Mouse (Mus musculus): Measurements from ENCODE around the gene Mbtd1. TPM values are rescaled to one million over a fixed set of nuclear protein-coding genes. Genes with fewer than 3 reads are reported as not detected.

The Mbtd1 gene
- polyA plus RNA-seq, 1 experiment from 2014 or later: 19.3 TPM

DNA sequence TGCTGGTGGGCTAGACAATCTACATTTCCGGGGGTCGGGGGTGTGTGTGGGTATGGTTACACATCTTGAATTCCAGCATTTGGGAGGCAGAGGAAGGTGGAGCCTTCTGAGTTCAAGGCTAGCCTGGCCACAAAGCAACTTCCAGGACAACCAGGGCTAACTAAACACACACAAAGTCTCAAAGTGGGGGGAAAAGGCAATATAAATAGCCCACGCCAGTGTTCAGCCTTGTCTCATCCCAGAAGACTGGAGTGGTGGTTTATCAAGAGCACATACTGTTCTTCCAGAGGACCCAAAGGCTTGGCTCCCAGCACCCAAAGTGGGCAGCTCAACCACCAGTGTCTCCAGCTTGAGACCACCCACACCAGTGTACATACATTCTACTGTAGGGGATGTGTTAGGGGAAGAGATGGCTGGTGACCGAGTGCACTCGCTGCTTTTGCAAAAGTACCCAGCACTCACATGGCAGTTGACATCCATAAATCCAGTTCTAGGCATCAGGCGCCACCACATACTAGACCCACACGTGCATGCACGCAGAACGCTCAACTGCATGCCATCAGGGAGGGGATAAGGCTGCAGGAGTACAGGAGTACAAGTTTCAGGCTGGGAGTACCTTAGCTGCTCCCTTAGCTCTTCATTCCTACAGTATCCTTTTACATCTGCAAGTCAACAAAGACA, 63.4 kb downstream of the Mbtd1 start:
- CTCF ChIA-PET: interaction anchor here (2.1 kb wide), 1 partner anchor 10 kb away, joined by 6 read pairs; no protein-coding TSS in a partner anchor
- no peak for TF ChIP-seq CTCF (IDR thresholded peaks at IDR 0.05)
- no peak for ATAC-seq
- in situ Hi-C loops (cut with MboI; ENCODE audit: low pct_unique_long_range_greater_than_20kb): no loop called here
- POLR2A ChIA-PET: interaction anchor here (0.5 kb wide), 1 partner anchor 19 kb away, joined by 3 read pairs; no protein-coding TSS in a partner anchor
- DNase-seq (ENCODE audit: low read depth, low spot score): no peak
- H3K27me3 ChIP-seq: no peaks in the 10 kb centered on the region

DNA sequence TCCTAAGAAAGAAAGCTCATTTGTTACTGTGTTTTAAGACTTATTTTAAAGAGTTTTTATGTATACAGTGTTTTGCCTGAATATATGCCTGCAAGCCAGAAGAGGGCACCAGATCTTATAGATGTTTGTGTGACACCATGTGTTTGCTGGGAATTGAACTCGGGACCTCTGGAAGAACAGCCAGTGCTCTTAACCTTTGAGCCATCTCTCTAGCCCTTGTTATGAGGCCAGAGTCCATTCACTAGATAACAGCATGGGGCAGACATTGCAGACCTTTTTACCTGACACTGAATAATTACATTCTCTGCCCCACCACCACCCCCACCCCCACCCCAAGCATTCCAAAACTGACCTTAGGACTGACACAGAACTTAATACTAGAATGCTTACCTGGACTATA, 64.4 kb downstream of the Mbtd1 start:
- ATAC-seq: no peak
- ChIA-PET CTCF (interaction anchor here (2.1 kb wide), 1 partner anchor 11 kb away, joined by 6 read pairs; no protein-coding TSS in a partner anchor), POLR2A (no interaction called here)
- DNase-seq (ENCODE audit: low read depth, low spot score): no peak
- in situ Hi-C loops (cut with MboI; ENCODE audit: low pct_unique_long_range_greater_than_20kb): no loop called here
- H3K27me3 ChIP-seq: no peaks in the 10 kb centered on the region
- no peak for TF ChIP-seq CTCF (IDR thresholded peaks at IDR 0.05)

GRCm38 (mm10) chr11:93952376-93952775, 66.7 kb downstream of the Mbtd1 start:
- ATAC-seq: no peak
- no peak for TF ChIP-seq CTCF (IDR thresholded peaks at IDR 0.05)
- in situ Hi-C loops (cut with MboI; ENCODE audit: low pct_unique_long_range_greater_than_20kb): no loop called here
- DNase-seq (ENCODE audit: low read depth, low spot score): no peak
- H3K27me3 ChIP-seq: no peaks in the 10 kb centered on the region
- ChIA-PET POLR2A (no interaction called here), CTCF (no interaction called here)

GRCm38 (mm10) chr11:93954738-93955255, 69.1 kb downstream of the Mbtd1 start:
- in situ Hi-C loops (cut with MboI; ENCODE audit: low pct_unique_long_range_greater_than_20kb): no loop called here
- ATAC-seq (peak; percentile 0), DNase-seq (ENCODE audit: low read depth, low spot score) (no peak)
- ChIA-PET CTCF (no interaction called here), POLR2A (no interaction called here)
- H3K27me3 ChIP-seq: no peaks in the 10 kb centered on the region
- TF ChIP-seq CTCF (IDR thresholded peaks at IDR 0.05): no peak

DNA sequence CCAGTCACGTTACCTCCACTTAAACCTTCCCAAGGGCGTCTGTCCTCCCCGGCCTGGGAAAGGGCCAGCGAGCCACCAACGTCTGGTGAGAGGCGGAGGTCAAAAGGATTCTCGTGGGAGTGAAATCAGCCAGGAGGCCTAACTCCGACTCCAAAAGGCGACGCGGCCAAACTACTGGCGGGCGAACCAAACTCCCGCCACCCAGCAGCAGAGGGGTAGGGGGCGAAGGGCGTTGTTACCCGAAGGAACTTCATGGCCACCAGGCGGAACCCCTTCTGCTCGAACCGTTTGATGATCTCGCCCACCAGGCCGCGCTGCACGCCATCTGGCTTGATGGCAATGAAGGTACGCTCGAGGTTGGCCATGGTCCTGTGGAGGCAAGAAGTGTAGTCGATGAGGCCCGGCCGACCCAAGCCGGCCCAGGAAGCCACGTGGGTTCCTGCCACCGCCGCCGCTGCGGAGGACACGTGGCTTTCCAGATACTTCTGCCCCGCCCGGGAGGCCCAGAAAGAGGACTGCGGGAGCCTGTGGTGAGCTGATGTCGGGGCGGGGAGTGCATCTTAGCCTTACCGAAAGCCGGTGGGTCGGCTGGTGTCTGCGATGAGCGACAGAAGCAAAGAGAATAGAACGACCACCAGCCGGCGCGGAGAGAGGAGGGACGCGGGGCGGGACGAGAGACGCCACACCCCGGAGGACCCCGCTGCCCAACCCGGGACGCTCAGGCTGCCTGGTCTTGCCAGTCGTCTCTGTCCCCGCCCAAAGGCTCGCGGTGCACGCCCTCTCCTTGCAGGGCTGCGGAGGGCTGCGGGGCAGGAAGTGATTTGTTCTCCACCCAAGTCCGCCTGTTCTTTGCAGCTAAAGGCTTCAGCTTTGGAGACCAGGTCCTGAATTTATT, 69.9 kb downstream of the Mbtd1 start:
- ChIA-PET POLR2A (interaction anchor here (0.6 to 1.0 kb wide), 2 partner anchors 15 to 79 kb away, joined by 3 to 5 read pairs; no protein-coding TSS in a partner anchor), CTCF (no interaction called here)
- H3K27me3 ChIP-seq: no peaks in the 10 kb centered on the region
- peak; percentile 98 for ATAC-seq
- TF ChIP-seq CTCF (IDR thresholded peaks at IDR 0.05): no peak
- in situ Hi-C loops (cut with MboI; ENCODE audit: low pct_unique_long_range_greater_than_20kb): no loop called here
- peak; percentile 48 for DNase-seq (ENCODE audit: low read depth, low spot score)

GRCm38 (mm10) chr11:93956159-93956558, 70.5 kb downstream of the Mbtd1 start, which contains the start of gene Nme2:
Gene Nme2, minus strand, starts transcription at chr11:93956259.
- POLR2A ChIA-PET: interaction anchor here (0.6 to 1.0 kb wide), 2 partner anchors 15 to 79 kb away, joined by 3 to 5 read pairs; no protein-coding TSS in a partner anchor
- CTCF ChIA-PET: no interaction called here
- H3K27me3 ChIP-seq: no peaks in the 10 kb centered on the region
- TF ChIP-seq CTCF (IDR thresholded peaks at IDR 0.05): no peak
- ATAC-seq (no peak), DNase-seq (ENCODE audit: low read depth, low spot score) (no peak)
- in situ Hi-C loops (cut with MboI; ENCODE audit: low pct_unique_long_range_greater_than_20kb): no loop called here

GRCm38 (mm10) chr11:93957031-93957555, 71.4 kb downstream of the Mbtd1 start:
- ChIA-PET POLR2A (interaction anchor here (0.6 kb wide), 1 partner anchor 47 kb away, joined by 4 read pairs; no protein-coding TSS in a partner anchor), CTCF (no interaction called here)
- no peak for DNase-seq (ENCODE audit: low read depth, low spot score)
- in situ Hi-C loops (cut with MboI; ENCODE audit: low pct_unique_long_range_greater_than_20kb): no loop called here
- TF ChIP-seq CTCF (IDR thresholded peaks at IDR 0.05): no peak
- no peak for ATAC-seq
- H3K27me3 ChIP-seq: no peaks in the 10 kb centered on the region

DNA sequence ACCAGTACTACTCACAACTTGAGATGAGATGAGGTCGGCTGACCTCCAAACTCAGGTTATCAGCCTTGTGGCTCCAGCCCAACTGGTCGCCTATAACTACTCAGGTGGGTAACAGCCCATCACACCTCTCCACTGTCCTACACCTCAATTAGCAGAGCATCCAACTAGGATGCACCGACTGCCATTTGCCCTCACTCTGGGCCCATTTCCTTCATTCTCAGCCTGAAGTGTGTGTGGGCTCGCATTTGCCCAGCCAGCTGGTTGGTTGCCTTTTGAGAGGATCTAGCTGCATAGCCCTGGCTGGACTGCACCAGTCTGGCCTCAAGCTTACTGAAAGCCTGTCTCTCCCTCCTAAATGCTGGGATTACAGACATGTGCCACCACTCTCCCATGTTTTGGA, 72.1 kb downstream of the Mbtd1 start:
- ATAC-seq (no peak), DNase-seq (ENCODE audit: low read depth, low spot score) (no peak)
- POLR2A ChIA-PET: no interaction called here
- no peak for TF ChIP-seq CTCF (IDR thresholded peaks at IDR 0.05)
- no peaks in the 10 kb centered on the region for H3K27me3 ChIP-seq
- in situ Hi-C loops (cut with MboI; ENCODE audit: low pct_unique_long_range_greater_than_20kb): no loop called here
- CTCF ChIA-PET: no interaction called here

- ChIA-PET CTCF (no interaction called here), POLR2A (no interaction called here)
- in situ Hi-C loops (cut with MboI; ENCODE audit: low pct_unique_long_range_greater_than_20kb): no loop called here
- no peaks in the 10 kb centered on the region for H3K27me3 ChIP-seq
- no peak for DNase-seq (ENCODE audit: low read depth, low spot score)
- ATAC-seq: no peak
- TF ChIP-seq CTCF (IDR thresholded peaks at IDR 0.05): no peak
These were observed 75.8 kb downstream of the Mbtd1 start for GRCm38 (mm10) chr11:93961482-93961881.

- no peak for TF ChIP-seq CTCF (IDR thresholded peaks at IDR 0.05)
- DNase-seq (ENCODE audit: low read depth, low spot score) (no peak), ATAC-seq (no peak)
- POLR2A ChIA-PET: no interaction called here
- CTCF ChIA-PET: no interaction called here
- H3K27me3 ChIP-seq: no peaks in the 10 kb centered on the region
- in situ Hi-C loops (cut with MboI; ENCODE audit: low pct_unique_long_range_greater_than_20kb): no loop called here
These were observed 77.4 kb downstream of the Mbtd1 start for GRCm38 (mm10) chr11:93963013-93963412.

Measured in Patski (cell line).